Mouse (Mus musculus): ENCODE measurements around the gene Hist1h1t.
"Not testable (repeated sequence)": the region's sequence is repeated elsewhere in the genome, so short reads cannot be mapped to it uniquely, and the experiment has no call there.

GRCm38 (mm10) chr13:23682947-23683754 is 12.5 kb upstream of the Hist1h1t start:
- TF ChIP-seq CTCF (IDR thresholded peaks at IDR 0.05; ENCODE audit: low read depth, low read length); POLR2A (IDR thresholded peaks at IDR 0.05; ENCODE audit: insufficient read depth, low read length): not testable (repeated sequence)

Data from ES-Bruce4 (cell line).